Mouse (Mus musculus) brown adipose tissue, adult 24 weeks (tissue): Measurements from ENCODE around the gene Invs. TPM values are rescaled to one million over a fixed set of nuclear protein-coding genes. Genes with fewer than 3 reads are reported as not detected.
A peak's percentile ranks its signal among the peaks of the same experiment; 100 is the strongest.

ENCODE experiments used
- H3K27ac ChIP-seq: fragments of 200-500 bp; replicated peaks from 2 replicates; pipeline ENCODE4 v1.5.1; 2012; ENCODE audit warnings: low read depth, mild to moderate bottlenecking, low read length
- H3K4me1 ChIP-seq: fragments of 200-500 bp; 2 replicates; pipeline ENCODE4 v1.6.1; 2012; ENCODE audit warnings: low read length, mixed read lengths; ENCODE audit not compliant: control insufficient read depth, insufficient read depth, insufficient read length
- H3K4me3 ChIP-seq: fragments of 200-500 bp; 2 replicates; pipeline ENCODE4 v1.5.1; 2012; ENCODE audit warnings: low read depth, mild to moderate bottlenecking, low read length, moderate library complexity; ENCODE audit not compliant: insufficient read depth
- polyA plus RNA-seq: library from polyadenylated mRNA; stranded (reverse); fragments of >200 nt; gene quantifications from 2 replicates; pipeline ENCODE4 v1.2.4, GENCODE M21; 2012; ENCODE audit not compliant: missing spikeins, insufficient read depth, insufficient read length

Gene Invs
- 2.0 and 2.3 TPM in 2 replicates for polyA plus RNA-seq

- H3K27ac ChIP-seq = peak within 1 kb of the TSS; percentile 63
- peaks cover 2% of the 10 kb centered on the region; the same call in 1 of the 2 replicates for H3K4me1 ChIP-seq
- peak within 1 kb of the TSS; percentile 93 for H3K4me3 ChIP-seq
Measured at GRCm38 (mm10) chr4:48279498-48280134, at the start of gene Invs, which contains the start of gene Erp44. Invs (plus strand) TSS chr4:48279760. Erp44 (minus strand) TSS chr4:48279558.

GRCm38 (mm10) chr4:48236721-48237120, 42.8 kb upstream of the Invs start:
- Histone ChIP-seq H3K4me3 (no peak overlapping the region), H3K4me1 (no peaks in the 10 kb centered on the region), H3K27ac (no peak overlapping the region)

- no peaks in the 10 kb centered on the region for H3K4me1 ChIP-seq
- H3K4me3 ChIP-seq = no peak overlapping the region
- no peak overlapping the region for H3K27ac ChIP-seq
Measured at GRCm38 (mm10) chr4:48239046-48239445, 40.5 kb upstream of the Invs start.

- no peak overlapping the region for H3K27ac ChIP-seq
- H3K4me1 ChIP-seq = peaks cover 2% of the 10 kb centered on the region
- H3K4me3 ChIP-seq = no peak overlapping the region
Measured at GRCm38 (mm10) chr4:48242482-48242881, 37.1 kb upstream of the Invs start.

GRCm38 (mm10) chr4:48243737-48244136, 35.8 kb upstream of the Invs start:
- Histone ChIP-seq H3K4me1 (peaks cover 2% of the 10 kb centered on the region), H3K4me3 (no peak overlapping the region), H3K27ac (no peak overlapping the region)

GRCm38 (mm10) chr4:48244280-48244679, 35.3 kb upstream of the Invs start:
- Histone ChIP-seq H3K27ac (no peak overlapping the region), H3K4me3 (no peak overlapping the region), H3K4me1 (peaks cover 2% of the 10 kb centered on the region)

- no peak overlapping the region for H3K27ac ChIP-seq
- H3K4me3 ChIP-seq = no peak overlapping the region
- peaks cover 3% of the 10 kb centered on the region for H3K4me1 ChIP-seq
Measured at GRCm38 (mm10) chr4:48253266-48253665, 26.3 kb upstream of the Invs start.

GRCm38 (mm10) chr4:48258045-48258444, 21.5 kb upstream of the Invs start:
- H3K4me1 ChIP-seq = peaks cover 3% of the 10 kb centered on the region
- H3K27ac ChIP-seq = no peak overlapping the region
- H3K4me3 ChIP-seq = no peak overlapping the region

- Histone ChIP-seq H3K4me3 (no peak overlapping the region), H3K4me1 (peaks cover 2% of the 10 kb centered on the region; the same call in 1 of the 2 replicates), H3K27ac (no peak overlapping the region)
Measured at GRCm38 (mm10) chr4:48267683-48268082, 11.9 kb upstream of the Invs start.

GRCm38 (mm10) chr4:48268127-48268526, 11.4 kb upstream of the Invs start:
- H3K27ac ChIP-seq = no peak overlapping the region
- no peak overlapping the region for H3K4me3 ChIP-seq
- H3K4me1 ChIP-seq = peaks cover 2% of the 10 kb centered on the region; the same call in 1 of the 2 replicates

GRCm38 (mm10) chr4:48270532-48270931, 9.0 kb upstream of the Invs start:
- Histone ChIP-seq H3K4me3 (no peak overlapping the region), H3K27ac (no peak overlapping the region), H3K4me1 (peaks cover 2% of the 10 kb centered on the region; the same call in 1 of the 2 replicates)

GRCm38 (mm10) chr4:48271838-48272237, 7.7 kb upstream of the Invs start:
- Histone ChIP-seq H3K4me1 (peaks cover 2% of the 10 kb centered on the region; the same call in 1 of the 2 replicates), H3K27ac (no peak overlapping the region)

GRCm38 (mm10) chr4:48273119-48273829, 6.3 kb upstream of the Invs start:
- peaks cover 2% of the 10 kb centered on the region; the same call in 1 of the 2 replicates for H3K4me1 ChIP-seq
- no peak overlapping the region for H3K4me3 ChIP-seq
- H3K27ac ChIP-seq = no peak overlapping the region

More at GRCm38 (mm10) chr4:48271838-48272237, 7.7 kb upstream of the Invs start:
- H3K4me3 ChIP-seq = no peak overlapping the region

GRCm38 (mm10) chr4:48275736-48276135, 3.8 kb upstream of the Invs start:
- Histone ChIP-seq H3K4me1 (peaks cover 5% of the 10 kb centered on the region; the same call in 1 of the 2 replicates), H3K4me3 (no peak overlapping the region)

GRCm38 (mm10) chr4:48277011-48277410, 2.5 kb upstream of the Invs start:
- H3K4me1 ChIP-seq = peaks cover 3% of the 10 kb centered on the region; the same call in 1 of the 2 replicates
- no peak overlapping the region for H3K27ac ChIP-seq

More at GRCm38 (mm10) chr4:48275736-48276135, 3.8 kb upstream of the Invs start:
- H3K27ac ChIP-seq = no peak overlapping the region

More at GRCm38 (mm10) chr4:48277011-48277410, 2.5 kb upstream of the Invs start:
- H3K4me3 ChIP-seq = no peak overlapping the region
